Mouse (Mus musculus) T-cell, adult 2 months (primary cell): ENCODE results near the gene S100a8.
A peak's percentile ranks its signal among the peaks of the same experiment; 100 is the strongest.

ENCODE experiments used
- DNase-seq: peaks from one replicate; pipeline ENCODE4 v3.0.0; 2022; ENCODE audit warnings: low spot score

S100a8 gene

GRCm38 (mm10) chr3:90668846-90669245, at the start of gene S100a8:
Gene S100a8, plus strand, starts transcription at chr3:90668978.
- DNase-seq, result no peak

DNA sequence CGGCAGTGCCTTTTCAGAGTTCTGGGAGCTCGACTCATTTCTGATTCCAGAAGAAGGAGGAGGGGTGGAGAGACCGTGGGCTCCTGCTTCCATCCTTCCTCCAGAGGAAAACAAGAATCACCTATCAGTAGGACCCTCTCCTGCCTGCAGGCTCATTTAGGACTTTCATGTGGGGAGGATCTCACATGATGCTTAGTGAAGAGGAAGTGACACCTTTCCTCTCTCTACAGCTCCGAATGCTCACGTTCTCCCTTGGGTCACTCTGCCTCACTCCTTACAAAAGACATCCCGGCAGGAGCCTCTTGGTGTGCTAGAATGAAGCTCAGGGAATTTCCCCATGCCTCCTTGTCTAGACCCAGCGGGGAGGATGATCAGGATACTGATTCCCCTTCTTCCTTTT, 47.2 kb upstream of the S100a8 start:
- no peak for DNase-seq

DNA sequence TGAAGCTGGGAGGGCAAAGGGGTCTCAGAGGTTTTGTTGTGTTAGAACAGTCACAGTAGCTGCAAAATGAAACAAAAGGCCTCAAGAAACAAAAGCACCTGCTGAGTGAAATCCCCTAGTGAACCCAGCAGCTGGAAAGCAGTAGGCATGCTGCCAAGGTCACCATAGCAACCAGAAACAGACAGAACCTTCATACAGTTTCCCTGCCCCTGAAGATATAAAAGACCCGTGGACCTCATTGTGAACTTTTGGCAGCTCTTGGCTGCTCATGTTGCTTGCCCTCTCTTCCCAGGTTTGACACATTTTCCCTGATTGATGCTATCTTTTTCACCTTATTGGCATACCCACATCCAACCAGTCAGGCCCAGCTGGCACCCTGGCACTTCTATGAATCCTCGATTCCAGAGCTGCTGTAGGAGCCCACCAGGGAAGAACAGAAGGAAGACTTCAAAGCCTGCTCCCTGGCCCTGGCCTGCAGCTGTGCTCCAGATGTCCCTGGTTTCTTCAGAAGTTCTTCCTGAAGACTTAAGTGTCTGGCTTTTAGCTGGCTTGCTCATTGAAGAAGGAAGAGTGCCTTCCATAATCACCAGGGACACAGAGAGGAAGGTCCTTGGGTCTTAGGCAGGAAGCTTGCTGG, 45.2 kb upstream of the S100a8 start:
- peak; percentile 49 for DNase-seq

DNA sequence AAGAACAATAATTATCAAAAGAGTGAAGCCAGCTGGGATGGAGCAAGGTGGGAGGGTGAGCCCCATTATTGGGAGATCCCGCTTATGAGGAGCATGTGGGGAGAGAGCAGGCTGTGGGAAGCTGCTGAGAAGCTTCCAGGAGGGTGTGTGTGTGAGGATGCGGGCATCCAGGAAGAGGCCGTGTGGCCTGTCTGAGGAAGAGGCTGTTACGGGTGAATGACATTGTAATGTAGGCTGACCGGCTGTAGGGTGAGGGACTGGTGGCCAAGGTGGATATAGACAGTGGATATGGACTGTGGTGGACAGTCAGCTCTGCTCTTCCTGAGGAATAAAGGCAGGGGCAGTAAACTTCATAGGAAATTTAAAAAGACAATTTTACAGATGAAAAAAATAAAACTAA, 43.3 kb upstream of the S100a8 start:
- DNase-seq, result no peak

DNA sequence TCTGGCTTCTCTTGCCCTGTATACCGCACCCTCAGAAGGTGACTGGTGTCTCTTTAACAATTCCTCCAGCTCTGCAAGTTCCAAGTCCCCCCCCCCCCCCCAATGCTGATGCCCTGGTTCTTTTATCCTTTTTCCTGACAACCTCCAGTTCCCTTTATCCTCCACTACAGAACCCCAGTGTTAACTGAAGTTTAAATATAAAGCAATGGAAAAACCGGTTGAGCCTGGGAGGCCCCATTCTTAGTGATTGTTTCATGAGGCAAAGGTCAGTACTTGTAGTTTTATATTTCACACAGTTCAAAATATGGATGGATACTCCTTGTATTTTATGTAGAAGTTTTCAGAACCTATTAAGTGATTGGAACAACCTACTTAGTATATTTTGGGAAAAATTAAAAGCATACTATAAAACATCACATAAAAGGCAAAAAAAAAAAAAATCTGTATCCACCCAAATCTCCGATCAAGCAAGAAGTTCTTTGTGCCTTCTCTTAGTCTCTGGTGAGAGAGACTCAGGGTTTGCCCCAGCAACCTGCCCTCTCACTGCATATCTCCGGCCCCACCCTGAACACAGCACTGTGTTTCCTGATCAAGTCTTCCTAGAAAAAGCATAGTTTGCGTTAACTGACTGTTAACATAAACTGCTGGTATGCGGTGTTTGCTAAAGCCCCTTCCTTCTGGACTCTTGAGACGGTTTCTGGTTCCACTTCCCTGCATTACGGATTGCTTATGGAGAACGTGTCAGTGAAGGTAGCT, 42.3 kb upstream of the S100a8 start:
- DNase-seq, result no peak

DNA sequence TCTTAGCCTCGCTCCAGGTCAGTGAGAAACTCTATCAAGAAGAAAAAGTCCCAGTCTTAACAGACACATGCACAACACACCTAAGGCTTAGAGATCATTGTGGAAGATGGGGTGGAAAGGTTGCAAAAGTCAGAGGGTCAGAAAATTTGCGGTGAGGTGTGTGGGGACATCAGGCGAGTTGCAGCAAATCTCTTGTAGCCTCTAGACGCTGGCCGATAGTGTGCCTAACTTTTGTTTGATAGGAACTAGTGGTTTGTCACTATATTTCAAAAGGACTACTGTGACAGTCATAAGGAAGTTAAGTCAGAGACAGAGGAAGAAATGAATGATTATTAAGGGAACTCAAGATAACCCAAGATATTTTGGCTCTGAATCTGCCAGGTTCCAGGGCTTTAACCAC, 41.4 kb upstream of the S100a8 start:
- no peak for DNase-seq

- no peak for DNase-seq
These were observed 41.0 kb upstream of the S100a8 start for GRCm38 (mm10) chr3:90627807-90628206.

GRCm38 (mm10) chr3:90629298-90629697, 39.5 kb upstream of the S100a8 start:
- DNase-seq, result no peak

- no peak for DNase-seq
These were observed 36.8 kb upstream of the S100a8 start for GRCm38 (mm10) chr3:90631984-90632383.

- DNase-seq, result no peak
These were observed 30.1 kb upstream of the S100a8 start for GRCm38 (mm10) chr3:90638511-90639275.

DNA sequence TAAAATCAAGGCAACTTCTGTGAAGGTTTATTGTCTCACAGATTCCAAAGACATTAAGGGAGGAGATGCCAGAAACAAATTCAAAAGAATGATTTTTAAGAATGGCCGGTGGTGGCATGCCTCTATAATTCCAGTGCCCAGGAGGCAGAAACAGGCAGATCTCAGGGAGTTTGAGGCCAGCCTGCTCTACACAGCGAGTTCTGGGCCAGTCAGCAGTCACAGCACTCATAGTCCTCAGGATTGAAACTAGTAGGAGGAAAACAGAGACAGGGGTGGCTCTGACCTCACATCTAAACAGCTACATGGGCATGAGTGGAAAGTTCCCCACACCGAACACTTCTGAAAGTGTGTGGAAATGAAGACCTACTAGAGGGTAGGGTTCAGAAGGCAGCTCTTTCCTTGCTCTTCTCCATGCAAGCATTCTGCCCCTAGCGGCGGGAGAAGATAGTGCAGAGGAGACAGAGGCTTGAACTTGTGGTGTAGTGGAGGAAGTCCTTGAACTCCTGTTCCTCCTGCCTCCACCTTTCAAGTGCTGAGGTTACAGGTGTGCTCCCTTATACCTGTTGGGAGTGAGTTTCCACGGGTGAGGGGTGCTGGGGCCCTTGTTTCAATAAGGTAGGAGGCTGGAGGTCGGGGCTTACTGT, 29.1 kb upstream of the S100a8 start:
- peak; percentile 51 for DNase-seq

GRCm38 (mm10) chr3:90640981-90641380, 27.8 kb upstream of the S100a8 start:
- no peak for DNase-seq

GRCm38 (mm10) chr3:90644220-90644619, 24.6 kb upstream of the S100a8 start:
- peak; percentile 41 for DNase-seq

- no peak for DNase-seq
These were observed 21.5 kb upstream of the S100a8 start for GRCm38 (mm10) chr3:90647291-90647690.

DNA sequence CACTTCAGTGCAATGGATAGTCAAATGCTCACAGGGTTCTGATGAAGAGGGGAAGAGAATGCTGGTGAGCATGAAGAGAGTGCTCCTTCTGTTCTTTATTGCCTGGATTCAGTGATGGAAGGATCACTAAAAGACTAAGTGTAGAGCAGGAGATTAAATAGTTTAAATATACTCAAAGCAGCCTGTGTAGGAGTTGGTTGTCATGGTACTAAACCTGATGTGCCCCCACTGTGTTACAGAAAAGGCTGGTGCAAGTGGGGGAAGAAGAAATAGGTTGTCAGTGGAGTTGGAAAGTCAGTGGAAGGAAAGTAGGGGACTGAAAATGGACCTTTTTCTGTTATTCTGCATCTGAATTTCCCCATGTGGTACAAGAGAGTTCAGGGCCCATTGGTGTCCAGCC, 19.8 kb upstream of the S100a8 start:
- DNase-seq, result no peak

- no peak for DNase-seq
These were observed 18.9 kb upstream of the S100a8 start for GRCm38 (mm10) chr3:90649832-90650231.

- DNase-seq, result peak; percentile 27
These were observed 15.8 kb upstream of the S100a8 start for GRCm38 (mm10) chr3:90652878-90653508.

GRCm38 (mm10) chr3:90653717-90654116, 15.1 kb upstream of the S100a8 start, which contains the start of gene S100a7a:
Gene S100a7a, plus strand, starts transcription at chr3:90654017.
- no peak for DNase-seq

GRCm38 (mm10) chr3:90657405-90657804, 11.4 kb upstream of the S100a8 start:
- DNase-seq, result no peak

GRCm38 (mm10) chr3:90659364-90660044, 9.3 kb upstream of the S100a8 start:
- DNase-seq, result no peak

DNA sequence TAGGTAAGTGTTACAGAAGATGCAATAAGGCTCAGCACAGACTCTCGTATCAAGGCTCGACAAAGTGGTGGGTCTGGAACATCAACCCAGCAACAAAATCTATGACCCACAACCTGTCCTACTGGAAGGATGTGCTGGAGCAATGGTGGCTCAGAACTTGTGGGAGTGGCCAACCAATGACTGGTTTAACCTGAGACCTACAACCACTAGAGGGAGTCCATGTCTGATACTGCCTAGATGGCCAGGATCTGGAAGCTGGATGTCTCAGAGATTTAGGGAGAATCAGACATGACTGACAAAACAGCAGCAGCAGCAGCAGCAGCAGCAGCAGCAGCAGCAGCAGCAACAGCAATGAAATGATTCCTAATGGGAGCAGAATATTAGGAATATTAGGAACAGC, 4.6 kb upstream of the S100a8 start:
- DNase-seq, result no peak
